Mouse (Mus musculus) layer of hippocampus, postnatal 10 days (tissue): Measurements from ENCODE around the gene Hspg2. TPM values are rescaled to one million over a fixed set of nuclear protein-coding genes. Genes with fewer than 3 reads are reported as not detected.
A peak's percentile ranks its signal among the peaks of the same experiment; 100 is the strongest.
"Not testable (repeated sequence)": the region's sequence is repeated elsewhere in the genome, so short reads cannot be mapped to it uniquely, and the experiment has no call there.

Experiments
- DNase-seq, 2 experiments: peaks; one replicate each; pipeline ENCODE4 v3.0.0; 2021; ENCODE audit warnings: low spot score in 2 of 2
- total RNA-seq, 2 experiments: library from RNA; stranded (reverse); gene quantifications; 2 replicates each; pipeline ENCODE4 v1.2.3; 2021

Gene Hspg2
- total RNA-seq, 2 experiments from 2014 or later = 13.7 to 14.8 TPM

- DNase-seq = no peak
Measured at GRCm38 (mm10) chr4:137556673-137557210, 88.2 kb downstream of the Hspg2 start.

- no peak for DNase-seq
Measured at GRCm38 (mm10) chr4:137569873-137570272, 101.3 kb downstream of the Hspg2 start.

- DNase-seq = no peak
Measured at GRCm38 (mm10) chr4:137574469-137574868, 105.9 kb downstream of the Hspg2 start, which contains the start of gene Ldlrad2. Gene Ldlrad2 (minus strand): TSS chr4:137574569.

- DNase-seq = no peak
Measured at GRCm38 (mm10) chr4:137577486-137577885, 108.9 kb downstream of the Hspg2 start.

GRCm38 (mm10) chr4:137578181-137578845, 109.7 kb downstream of the Hspg2 start:
- peak; percentile 53 to 59 for DNase-seq

- DNase-seq = no peak
Measured at GRCm38 (mm10) chr4:137579789-137580188, 111.2 kb downstream of the Hspg2 start.

- DNase-seq = no peak
Measured at GRCm38 (mm10) chr4:137580299-137580698, 111.7 kb downstream of the Hspg2 start.

- no peak for DNase-seq
Measured at GRCm38 (mm10) chr4:137581815-137582214, 113.2 kb downstream of the Hspg2 start.

GRCm38 (mm10) chr4:137589095-137589494, 120.5 kb downstream of the Hspg2 start:
- DNase-seq = not testable (repeated sequence)

- DNase-seq = no peak
Measured at GRCm38 (mm10) chr4:137589586-137589985, 121.0 kb downstream of the Hspg2 start.

- DNase-seq = no peak
Measured at GRCm38 (mm10) chr4:137590961-137591360, 122.4 kb downstream of the Hspg2 start.

GRCm38 (mm10) chr4:137593601-137594495, 125.3 kb downstream of the Hspg2 start, which contains the start of gene Usp48:
Gene Usp48 (plus strand): TSS chr4:137593755.
- DNase-seq = peak; percentile 99 to 100

GRCm38 (mm10) chr4:137594496-137595270, 126.1 kb downstream of the Hspg2 start:
- no peak for DNase-seq

- DNase-seq = no peak
Measured at GRCm38 (mm10) chr4:137597098-137597630, 128.6 kb downstream of the Hspg2 start.

- DNase-seq = no peak
Measured at GRCm38 (mm10) chr4:137598577-137598976, 130.0 kb downstream of the Hspg2 start.

- no peak for DNase-seq
Measured at GRCm38 (mm10) chr4:137603449-137604171, 135.0 kb downstream of the Hspg2 start.

- DNase-seq = no peak
Measured at GRCm38 (mm10) chr4:137607023-137607422, 138.5 kb downstream of the Hspg2 start.

- DNase-seq = no peak
Measured at GRCm38 (mm10) chr4:137609281-137609680, 140.7 kb downstream of the Hspg2 start.

GRCm38 (mm10) chr4:137609702-137610101, 141.1 kb downstream of the Hspg2 start:
- DNase-seq = no peak

GRCm38 (mm10) chr4:137610256-137610655, 141.7 kb downstream of the Hspg2 start:
- DNase-seq = no peak
